Mouse (Mus musculus): Measurements from ENCODE around the gene Spon1. TPM values are rescaled to one million over a fixed set of nuclear protein-coding genes. Genes with fewer than 3 reads are reported as not detected.
A peak's percentile ranks its signal among the peaks of the same experiment; 100 is the strongest.

Gene Spon1
- polyA plus RNA-seq, 1 experiment from 2014 or later = 19.8 TPM

DNA sequence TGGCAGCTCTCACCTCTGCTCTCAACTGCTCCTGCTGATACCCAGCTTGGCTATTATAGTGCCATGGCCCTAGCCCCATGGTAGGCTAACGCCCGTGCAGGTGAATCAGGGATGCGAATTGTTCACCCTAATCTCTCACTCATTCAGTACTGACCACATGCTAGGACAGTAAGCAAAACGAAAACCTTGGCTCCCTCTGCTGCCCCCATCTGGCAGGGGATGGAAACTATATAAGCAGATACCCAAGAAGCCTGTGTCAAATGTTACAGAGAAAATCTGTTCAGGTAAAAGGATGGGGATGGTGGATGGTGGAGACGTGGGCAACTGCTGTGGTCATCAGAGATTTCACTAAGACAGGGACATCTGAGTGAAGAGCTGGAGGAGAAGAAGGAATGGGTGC, 241.8 kb downstream of the Spon1 start:
- no peak for ATAC-seq (ENCODE audit: insufficient number of reproducible peaks, insufficient read depth, low FRiP score, low read depth)
- no peaks in the 10 kb centered on the region for H3K9me3 ChIP-seq (ENCODE audit: control insufficient read depth, low read depth, low read length)
- H3K9ac ChIP-seq (replicated peaks; ENCODE audit: low read depth, low read length) = no peak overlapping the region
- H3K27me3 ChIP-seq (ENCODE audit: control insufficient read depth, insufficient read depth, low read length) = no peaks in the 10 kb centered on the region
- 67% methylated on average over 5 of the region's 5 CpGs for WGBS
- no peaks in the 10 kb centered on the region for H3K36me3 ChIP-seq (ENCODE audit: control insufficient read depth, insufficient read depth, low read length)
- H3K27ac ChIP-seq (ENCODE audit: low read length) = no peak overlapping the region
- H3K4me2 ChIP-seq (replicated peaks; ENCODE audit: low read depth, low read length) = no peak overlapping the region
- no peaks in the 10 kb centered on the region for H3K4me1 ChIP-seq (ENCODE audit: control insufficient read depth, insufficient read depth, low read length)
- H3K4me3 ChIP-seq (ENCODE audit: low read depth, low read length) = no peak overlapping the region

DNA sequence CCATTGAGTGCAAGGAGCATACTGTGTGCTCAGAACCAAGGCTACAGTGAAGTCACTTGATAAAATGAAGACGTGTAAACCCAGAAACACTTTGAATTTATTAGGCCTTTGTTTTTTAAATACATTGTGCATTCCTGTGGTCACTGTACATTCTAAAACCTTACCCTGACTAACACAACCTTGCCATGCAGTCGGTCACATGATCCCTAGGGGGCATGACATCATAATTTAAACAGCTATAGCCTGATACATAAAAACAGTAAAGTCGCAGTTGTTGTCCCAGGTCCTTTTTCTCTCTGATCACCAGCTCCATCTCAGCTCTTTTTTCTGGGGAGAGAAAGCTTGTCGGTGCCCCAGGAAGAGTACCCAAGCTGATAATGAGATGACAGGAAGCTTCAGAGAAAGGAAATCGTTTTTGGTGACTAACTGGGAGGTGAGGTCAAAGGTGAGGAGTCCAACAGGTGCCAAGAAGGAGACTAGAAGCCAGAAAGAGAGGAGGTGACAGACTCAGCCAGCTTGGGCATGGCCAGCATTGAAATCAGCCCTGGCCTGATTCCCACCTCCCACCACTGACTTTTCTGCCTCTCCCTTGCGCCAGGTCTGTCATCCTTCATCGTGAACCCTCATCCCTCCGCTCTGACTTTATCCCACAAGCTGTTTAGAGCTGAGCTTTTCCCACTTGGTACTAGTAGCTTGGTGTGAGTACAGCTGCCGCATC, 246.1 kb downstream of the Spon1 start:
- Histone ChIP-seq H3K27me3 (ENCODE audit: control insufficient read depth, insufficient read depth, low read length) (no peaks in the 10 kb centered on the region), H3K9ac (replicated peaks; ENCODE audit: low read depth, low read length) (no peak overlapping the region), H3K4me1 (ENCODE audit: control insufficient read depth, insufficient read depth, low read length) (0 out of 2 replicates have a peak, but pooled peaks cover 4% of the 10 kb centered on the region), H3K9me3 (ENCODE audit: control insufficient read depth, low read depth, low read length) (no peaks in the 10 kb centered on the region), H3K27ac (ENCODE audit: low read length) (no peak overlapping the region), H3K4me2 (replicated peaks; ENCODE audit: low read depth, low read length) (no peak overlapping the region), H3K4me3 (ENCODE audit: low read depth, low read length) (no peak overlapping the region), H3K36me3 (ENCODE audit: control insufficient read depth, insufficient read depth, low read length) (no peaks in the 10 kb centered on the region)
- WGBS = 59% methylated on average over 9 of the region's 9 CpGs
- ATAC-seq (ENCODE audit: insufficient number of reproducible peaks, insufficient read depth, low FRiP score, low read depth) = no peak

DNA sequence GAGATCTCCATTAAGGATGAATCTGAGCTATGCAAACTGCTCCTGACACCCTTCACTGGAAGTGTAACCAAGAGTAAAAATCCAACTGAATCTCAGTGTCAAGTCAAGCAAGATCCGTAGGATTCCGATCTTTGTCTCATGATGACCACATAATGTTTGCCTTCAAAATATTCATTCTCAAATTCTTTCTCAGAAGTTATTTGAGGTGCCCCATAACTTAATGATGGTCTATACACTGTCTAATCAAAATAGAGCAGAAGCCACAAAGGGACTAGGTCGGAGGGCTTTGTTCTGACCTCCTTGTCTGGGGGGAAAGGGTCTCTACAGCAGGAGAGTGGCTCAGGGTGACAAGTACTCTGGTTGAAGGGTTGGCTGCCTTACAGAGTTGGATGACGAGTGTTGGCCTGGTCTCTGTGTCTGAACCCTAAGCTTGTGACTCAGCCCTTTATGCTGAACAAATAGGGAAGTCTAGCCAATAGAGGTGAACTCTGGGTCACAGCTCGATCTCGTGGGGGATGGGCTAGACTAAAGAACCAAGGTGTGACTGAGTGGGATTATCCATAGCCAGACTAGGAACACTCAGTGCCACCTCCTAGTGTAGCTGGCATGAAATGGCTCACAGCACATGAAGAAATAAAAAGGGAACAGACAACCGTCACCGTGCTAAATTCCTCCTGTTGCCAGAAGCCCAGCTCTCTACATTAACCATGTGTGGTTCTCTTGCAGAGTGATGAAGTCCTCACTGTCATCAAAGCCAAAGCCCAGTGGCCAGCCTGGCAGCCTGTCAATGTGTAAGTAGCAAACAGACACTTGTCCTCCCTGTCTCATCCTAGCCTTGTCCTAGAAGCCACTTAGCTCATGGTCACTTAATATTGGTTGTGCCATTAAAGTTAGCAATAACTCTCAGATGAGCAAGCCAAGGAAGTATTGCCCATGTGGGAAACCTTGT, 250.5 kb downstream of the Spon1 start:
- H3K27ac ChIP-seq (ENCODE audit: low read length) = no peak overlapping the region
- no peak overlapping the region for H3K9ac ChIP-seq (replicated peaks; ENCODE audit: low read depth, low read length)
- ATAC-seq (ENCODE audit: insufficient number of reproducible peaks, insufficient read depth, low FRiP score, low read depth) = 0 out of 2 replicates have a peak, but pooled peaks have one; percentile 48
- no peak overlapping the region for H3K4me3 ChIP-seq (ENCODE audit: low read depth, low read length)
- H3K9me3 ChIP-seq (ENCODE audit: control insufficient read depth, low read depth, low read length) = no peaks in the 10 kb centered on the region
- H3K36me3 ChIP-seq (ENCODE audit: control insufficient read depth, insufficient read depth, low read length) = no peaks in the 10 kb centered on the region
- H3K27me3 ChIP-seq (ENCODE audit: control insufficient read depth, insufficient read depth, low read length) = no peaks in the 10 kb centered on the region
- H3K4me1 ChIP-seq (ENCODE audit: control insufficient read depth, insufficient read depth, low read length) = 0 out of 2 replicates have a peak, but pooled peaks cover 4% of the 10 kb centered on the region
- no peak overlapping the region for H3K4me2 ChIP-seq (replicated peaks; ENCODE audit: low read depth, low read length)
- WGBS = 71% methylated on average over 8 of the region's 8 CpGs

DNA sequence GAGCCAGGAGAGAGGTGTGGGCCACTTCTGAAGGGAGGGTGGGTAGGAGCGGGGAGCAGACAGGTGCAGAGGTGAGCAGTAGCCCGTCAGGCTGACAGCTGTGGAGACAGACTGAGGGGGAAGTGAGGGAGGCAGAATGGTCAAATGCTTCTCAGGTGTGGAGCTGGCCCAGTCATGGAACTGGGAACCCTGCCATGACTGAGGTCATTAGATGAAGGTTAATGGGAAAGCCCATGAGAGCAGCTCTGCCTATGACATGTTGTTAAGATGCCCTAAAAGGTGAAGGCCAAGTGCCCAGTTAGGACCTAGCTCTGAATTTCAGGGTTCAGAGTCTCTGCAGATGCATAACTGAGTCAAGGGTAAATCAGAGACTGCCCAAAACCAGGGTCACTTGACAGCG, 253.1 kb downstream of the Spon1 start:
- ATAC-seq (ENCODE audit: insufficient number of reproducible peaks, insufficient read depth, low FRiP score, low read depth) = no peak
- Histone ChIP-seq H3K9me3 (ENCODE audit: control insufficient read depth, low read depth, low read length) (no peaks in the 10 kb centered on the region), H3K27ac (ENCODE audit: low read length) (no peak overlapping the region), H3K9ac (replicated peaks; ENCODE audit: low read depth, low read length) (no peak overlapping the region), H3K4me3 (ENCODE audit: low read depth, low read length) (no peak overlapping the region), H3K4me1 (ENCODE audit: control insufficient read depth, insufficient read depth, low read length) (0 out of 2 replicates have a peak, but pooled peaks cover 4% of the 10 kb centered on the region), H3K36me3 (ENCODE audit: control insufficient read depth, insufficient read depth, low read length) (no peaks in the 10 kb centered on the region), H3K4me2 (replicated peaks; ENCODE audit: low read depth, low read length) (no peak overlapping the region), H3K27me3 (ENCODE audit: control insufficient read depth, insufficient read depth, low read length) (no peaks in the 10 kb centered on the region)
- WGBS = 63% methylated on average over 3 of the region's 3 CpGs

DNA sequence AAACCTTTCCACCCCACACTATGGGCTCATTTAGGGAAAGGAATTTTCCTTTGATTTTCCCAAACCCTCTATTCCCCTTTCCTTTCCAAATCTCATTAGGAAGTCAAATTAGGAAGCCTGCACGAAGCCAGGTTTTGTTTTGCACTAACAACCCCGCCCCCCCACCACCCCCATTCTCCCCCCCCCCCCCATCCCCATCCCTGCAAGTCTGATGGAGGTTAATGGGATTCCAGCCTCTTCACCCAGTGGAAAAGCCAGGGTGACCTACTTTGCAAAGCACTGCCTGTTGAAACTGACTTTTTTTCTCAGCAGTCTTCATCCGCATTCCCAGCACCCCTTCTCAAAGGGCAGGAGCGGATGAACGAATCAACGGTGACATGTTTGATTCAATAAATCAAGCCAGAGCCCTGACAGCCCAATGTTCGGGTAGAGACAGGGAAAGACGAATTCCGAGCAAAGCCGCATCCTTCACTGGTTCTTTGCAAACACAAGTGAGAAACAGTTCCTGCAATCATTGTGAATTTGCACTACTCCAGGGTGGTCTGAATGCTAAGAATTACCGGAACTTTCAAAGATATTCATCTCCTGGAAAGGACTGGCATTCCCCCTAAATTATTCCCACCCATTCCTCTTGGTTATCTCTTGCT, 254.4 kb downstream of the Spon1 start:
- H3K9me3 ChIP-seq (ENCODE audit: control insufficient read depth, low read depth, low read length) = no peaks in the 10 kb centered on the region
- ATAC-seq (ENCODE audit: insufficient number of reproducible peaks, insufficient read depth, low FRiP score, low read depth) = no peak
- H3K9ac ChIP-seq (replicated peaks; ENCODE audit: low read depth, low read length) = no peak overlapping the region; the same call in 1 of the 2 replicates
- H3K27me3 ChIP-seq (ENCODE audit: control insufficient read depth, insufficient read depth, low read length) = no peaks in the 10 kb centered on the region
- no peaks in the 10 kb centered on the region for H3K36me3 ChIP-seq (ENCODE audit: control insufficient read depth, insufficient read depth, low read length)
- H3K27ac ChIP-seq (ENCODE audit: low read length) = no peak overlapping the region
- peak overlapping the region; percentile 52 for H3K4me2 ChIP-seq (replicated peaks; ENCODE audit: low read depth, low read length)
- peak overlapping the region; percentile 31 for H3K4me3 ChIP-seq (ENCODE audit: low read depth, low read length)
- 0 out of 2 replicates have a peak, but pooled peaks cover 4% of the 10 kb centered on the region for H3K4me1 ChIP-seq (ENCODE audit: control insufficient read depth, insufficient read depth, low read length)
- WGBS = 9% methylated on average over 11 of the region's 11 CpGs

DNA sequence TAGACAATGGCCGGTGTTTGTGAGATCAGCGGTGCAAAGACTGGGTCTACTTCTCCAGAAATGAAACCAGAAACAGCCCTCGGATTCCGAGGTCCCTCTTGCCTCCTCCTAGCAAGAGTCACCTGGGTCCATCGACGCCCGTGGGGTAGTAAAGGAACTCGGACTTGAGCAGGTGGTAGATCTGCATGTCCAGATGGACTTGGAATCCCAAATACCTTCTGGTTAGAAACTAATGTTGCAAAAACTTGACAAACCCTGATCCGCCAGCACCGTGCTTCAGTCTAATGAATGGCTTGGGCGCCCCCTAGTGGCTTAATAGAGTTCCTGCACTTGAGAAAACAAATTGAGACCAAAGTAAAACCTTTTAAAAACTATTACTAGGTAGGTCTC, 254.9 kb downstream of the Spon1 start:
- peak overlapping the region; percentile 52 for H3K4me2 ChIP-seq (replicated peaks; ENCODE audit: low read depth, low read length)
- H3K27ac ChIP-seq (ENCODE audit: low read length) = no peak overlapping the region
- H3K36me3 ChIP-seq (ENCODE audit: control insufficient read depth, insufficient read depth, low read length) = no peaks in the 10 kb centered on the region
- no peak for ATAC-seq (ENCODE audit: insufficient number of reproducible peaks, insufficient read depth, low FRiP score, low read depth)
- peak overlapping the region; percentile 31 for H3K4me3 ChIP-seq (ENCODE audit: low read depth, low read length)
- WGBS = 2% methylated on average over 11 of the region's 11 CpGs
- no peaks in the 10 kb centered on the region for H3K9me3 ChIP-seq (ENCODE audit: control insufficient read depth, low read depth, low read length)
- H3K27me3 ChIP-seq (ENCODE audit: control insufficient read depth, insufficient read depth, low read length) = no peaks in the 10 kb centered on the region
- H3K4me1 ChIP-seq (ENCODE audit: control insufficient read depth, insufficient read depth, low read length) = 0 out of 2 replicates have a peak, but pooled peaks cover 4% of the 10 kb centered on the region
- no peak overlapping the region; the same call in 1 of the 2 replicates for H3K9ac ChIP-seq (replicated peaks; ENCODE audit: low read depth, low read length)

DNA sequence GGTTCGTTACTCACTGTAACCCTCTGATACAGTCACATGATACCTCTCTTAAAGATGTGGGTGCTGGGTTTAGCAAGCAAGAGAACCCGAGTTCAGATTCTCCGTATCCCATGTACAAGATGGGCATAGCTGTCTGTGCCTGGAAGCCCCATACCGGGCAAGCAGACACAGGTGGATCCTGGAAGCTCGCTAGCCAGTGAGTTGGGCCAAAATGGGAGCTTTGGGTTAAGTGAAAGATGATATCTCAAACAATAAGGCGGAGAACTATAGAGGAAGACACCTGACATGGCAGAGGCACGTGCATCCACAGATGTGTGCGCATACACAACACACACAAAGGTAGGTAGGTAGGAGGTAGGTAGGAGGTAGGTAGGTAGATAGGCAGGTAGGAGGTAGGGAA, 261.1 kb downstream of the Spon1 start:
- Histone ChIP-seq H3K27me3 (ENCODE audit: control insufficient read depth, insufficient read depth, low read length) (no peaks in the 10 kb centered on the region), H3K27ac (ENCODE audit: low read length) (no peak overlapping the region), H3K36me3 (ENCODE audit: control insufficient read depth, insufficient read depth, low read length) (no peaks in the 10 kb centered on the region), H3K9me3 (ENCODE audit: control insufficient read depth, low read depth, low read length) (no peaks in the 10 kb centered on the region), H3K4me1 (ENCODE audit: control insufficient read depth, insufficient read depth, low read length) (no peaks in the 10 kb centered on the region), H3K9ac (replicated peaks; ENCODE audit: low read depth, low read length) (no peak overlapping the region), H3K4me3 (ENCODE audit: low read depth, low read length) (no peak overlapping the region), H3K4me2 (replicated peaks; ENCODE audit: low read depth, low read length) (no peak overlapping the region)
- WGBS = 89% methylated on average over 8 of the region's 8 CpGs
- ATAC-seq (ENCODE audit: insufficient number of reproducible peaks, insufficient read depth, low FRiP score, low read depth) = no peak

DNA sequence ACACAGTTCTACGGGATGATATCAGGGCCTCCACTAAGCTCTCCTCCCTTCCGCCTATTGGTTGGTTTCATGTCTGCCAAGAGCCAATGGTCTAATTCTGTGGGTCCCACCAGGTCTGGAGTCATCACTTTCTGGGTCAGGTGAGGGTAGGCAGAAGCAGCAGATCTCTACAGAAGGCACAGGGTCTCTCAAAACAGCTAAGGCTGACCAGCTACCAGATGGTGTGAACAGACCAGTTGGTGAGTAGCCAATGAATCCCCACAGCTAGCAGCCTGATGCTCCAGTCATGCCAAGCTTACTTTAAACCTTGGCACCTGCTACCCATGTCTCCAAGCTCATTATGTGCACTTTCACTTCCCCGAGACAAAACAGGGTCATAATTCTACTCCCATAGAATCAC, 261.6 kb downstream of the Spon1 start:
- H3K4me2 ChIP-seq (replicated peaks; ENCODE audit: low read depth, low read length) = no peak overlapping the region
- ATAC-seq (ENCODE audit: insufficient number of reproducible peaks, insufficient read depth, low FRiP score, low read depth) = no peak
- no peaks in the 10 kb centered on the region for H3K4me1 ChIP-seq (ENCODE audit: control insufficient read depth, insufficient read depth, low read length)
- no peak overlapping the region for H3K4me3 ChIP-seq (ENCODE audit: low read depth, low read length)
- no peaks in the 10 kb centered on the region for H3K9me3 ChIP-seq (ENCODE audit: control insufficient read depth, low read depth, low read length)
- H3K9ac ChIP-seq (replicated peaks; ENCODE audit: low read depth, low read length) = no peak overlapping the region
- no peaks in the 10 kb centered on the region for H3K27me3 ChIP-seq (ENCODE audit: control insufficient read depth, insufficient read depth, low read length)
- H3K27ac ChIP-seq (ENCODE audit: low read length) = no peak overlapping the region
- 75% methylated on average over 3 of the region's 3 CpGs for WGBS
- H3K36me3 ChIP-seq (ENCODE audit: control insufficient read depth, insufficient read depth, low read length) = no peaks in the 10 kb centered on the region

Data from stomach, embryonic 14.5 days (tissue).